Mouse (Mus musculus): ENCODE results near the gene AF366264. TPM values are rescaled to one million over a fixed set of nuclear protein-coding genes. Genes with fewer than 3 reads are reported as not detected.
A peak's percentile ranks its signal among the peaks of the same experiment; 100 is the strongest.
"Not testable (repeated sequence)": the region's sequence is repeated elsewhere in the genome, so short reads cannot be mapped to it uniquely, and the experiment has no call there.

AF366264 gene
- not detected in 2 replicates for polyA plus RNA-seq (2012; rRNA removed)

DNA sequence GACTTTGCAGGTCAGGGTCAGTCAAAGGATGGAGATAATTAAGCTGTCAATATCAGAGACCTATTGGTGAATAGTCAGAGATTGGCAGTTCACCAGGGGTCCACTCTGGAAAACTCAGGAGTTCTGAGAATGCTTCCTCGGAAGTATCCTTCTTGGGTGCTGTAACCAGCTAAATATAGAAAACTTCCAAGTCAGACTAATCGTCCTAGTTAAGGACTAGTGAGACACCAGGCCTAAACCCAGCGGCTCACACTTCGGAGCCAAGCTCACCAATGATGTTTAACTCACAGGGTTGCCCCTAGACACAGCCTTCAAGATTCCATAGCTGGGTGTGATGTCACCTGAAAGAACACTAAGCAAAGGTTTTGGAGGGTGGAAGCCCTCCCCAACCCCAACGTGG is at the start of gene AF366264:
Gene AF366264, minus strand, starts transcription at position 101 of the 400 bp plus-strand sequence.
- DNase-seq (ENCODE audit: low spot score): not testable (repeated sequence)

DNA sequence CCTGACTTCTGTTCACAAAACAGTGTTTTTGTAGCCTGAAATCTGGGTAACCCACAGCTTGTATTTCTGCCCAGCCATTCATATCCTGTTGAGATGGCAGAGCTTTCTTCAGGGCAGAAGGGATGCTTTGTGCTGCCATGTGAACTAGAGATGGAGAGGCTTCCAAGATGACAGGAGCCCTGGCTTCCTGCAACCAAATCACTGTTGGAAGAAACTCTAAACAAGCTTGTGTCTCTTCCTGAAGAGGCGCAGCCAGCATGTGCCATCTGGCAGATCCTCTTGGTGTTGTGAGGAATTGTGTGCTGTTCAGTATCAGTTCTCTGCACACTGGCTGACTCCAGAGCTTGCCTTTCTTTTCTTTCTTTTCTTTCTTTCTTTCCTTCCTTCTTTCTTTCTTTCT is 5.1 kb upstream of the AF366264 start:
- DNase-seq (ENCODE audit: low spot score): not testable (repeated sequence)

GRCm38 (mm10) chr8:13828598-13829172 is 9.5 kb downstream of the AF366264 start:
- no peak for DNase-seq (ENCODE audit: low spot score)

- DNase-seq (ENCODE audit: low spot score): no peak
Observed at GRCm38 (mm10) chr8:13799566-13799965, 38.6 kb downstream of the AF366264 start.

DNA sequence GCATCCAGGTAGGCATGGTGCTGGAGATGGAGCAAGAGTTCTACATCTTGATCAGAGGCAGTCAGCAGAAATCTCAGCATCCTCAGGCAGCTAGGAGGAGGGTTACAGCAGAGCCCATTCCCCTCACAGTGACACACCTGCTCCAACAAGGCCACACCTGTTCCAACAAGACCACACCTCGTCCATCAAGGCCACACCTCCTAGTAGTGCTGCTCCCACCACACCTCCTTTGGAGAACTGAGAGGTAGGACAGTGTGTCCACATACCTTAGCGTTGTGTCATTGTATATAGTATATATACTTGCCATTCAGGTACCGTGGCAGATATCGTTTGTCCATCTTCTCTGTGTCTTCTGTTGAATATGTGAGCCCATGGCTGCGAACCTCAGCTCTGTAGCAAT is 40.5 kb downstream of the AF366264 start:
- no peak for DNase-seq (ENCODE audit: low spot score)

- no peak for DNase-seq (ENCODE audit: low spot score)
Observed at GRCm38 (mm10) chr8:13793746-13794101, 44.5 kb downstream of the AF366264 start.

DNA sequence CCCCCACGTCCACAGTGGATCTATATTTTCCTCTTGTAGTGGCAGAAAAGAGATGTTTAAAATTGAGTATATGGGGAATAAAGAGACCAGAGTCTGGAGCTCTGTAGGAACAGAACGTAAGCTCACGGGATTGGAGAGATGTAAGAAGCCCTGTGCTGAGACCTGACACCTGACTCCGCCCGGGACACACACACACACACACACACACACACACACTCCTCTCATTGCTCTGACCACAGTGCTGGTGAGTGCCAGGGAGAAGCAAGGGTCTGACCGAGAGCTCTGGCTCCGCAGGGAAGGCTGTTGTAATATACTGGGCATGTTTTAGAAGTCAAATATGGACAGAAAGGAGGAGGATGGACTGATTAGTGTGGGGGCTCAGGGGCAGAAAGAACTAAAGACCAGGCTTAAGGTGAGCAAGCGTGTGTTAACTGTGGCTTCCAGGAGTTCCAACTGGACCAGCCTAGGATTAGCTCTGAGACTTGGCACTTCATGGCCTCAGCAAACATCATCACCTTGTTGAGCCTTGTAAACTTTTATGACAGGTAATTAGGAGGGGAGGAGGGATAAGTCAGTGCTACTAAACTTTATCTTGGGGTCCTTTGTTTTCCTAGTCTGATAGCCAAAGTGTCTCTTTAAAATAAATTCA is 45.0 kb downstream of the AF366264 start:
- DNase-seq (ENCODE audit: low spot score): no peak

- no peak for DNase-seq (ENCODE audit: low spot score)
Observed at GRCm38 (mm10) chr8:13789606-13790005, 48.6 kb downstream of the AF366264 start.

DNA sequence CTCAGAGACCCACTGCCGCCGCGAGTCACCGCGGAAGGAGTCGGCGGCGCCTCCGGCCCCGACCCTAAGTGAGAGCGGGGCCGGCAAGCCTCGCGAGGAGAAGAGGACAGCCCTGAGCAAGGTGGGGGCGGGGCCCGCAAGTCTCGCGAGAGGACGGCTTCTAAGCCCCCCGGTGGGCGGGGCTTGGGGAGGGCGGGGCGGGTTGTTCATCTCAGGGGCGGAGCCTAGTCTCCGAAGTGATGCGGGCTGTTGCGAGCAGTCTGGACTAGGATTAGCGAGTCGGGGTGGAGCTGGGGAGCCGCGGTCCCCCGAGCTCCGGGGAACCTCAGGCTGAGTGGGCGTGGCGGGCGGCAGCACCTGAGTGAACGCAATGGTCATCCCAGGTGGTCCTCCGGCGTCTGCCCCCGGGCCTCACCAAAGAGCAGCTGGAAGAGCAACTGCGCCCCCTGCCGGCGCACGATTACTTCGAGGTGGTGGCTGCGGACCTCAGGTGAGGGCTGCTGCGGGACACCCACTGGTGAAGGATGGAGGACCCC is 52.4 kb downstream of the AF366264 start:
- DNase-seq (ENCODE audit: low spot score): peak; percentile 97

DNA sequence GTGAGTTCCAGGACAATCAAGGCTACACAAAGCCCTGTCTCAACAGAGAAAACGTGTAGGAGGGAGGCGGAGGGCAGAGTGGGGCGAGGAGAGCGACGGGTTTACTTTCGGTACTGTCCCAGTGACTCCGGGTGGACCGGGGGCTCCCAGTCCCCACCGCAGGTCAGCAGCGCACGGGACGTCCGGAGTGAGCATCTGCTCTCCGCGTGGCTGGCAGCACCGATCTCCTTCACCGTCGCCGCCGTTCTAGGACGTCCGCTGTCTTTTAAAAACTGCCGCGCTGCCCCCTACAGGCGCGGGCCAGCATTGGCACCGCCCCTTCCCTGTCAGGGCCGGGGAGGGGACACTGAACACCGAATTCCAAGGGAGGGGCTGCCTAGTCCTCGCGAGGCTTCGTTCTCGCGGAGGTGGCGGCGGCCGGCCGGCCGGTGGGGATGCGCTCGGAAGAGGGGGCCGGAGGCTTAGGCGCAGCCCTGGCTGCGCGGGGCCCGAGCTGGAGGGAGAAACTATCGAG is 52.9 kb downstream of the AF366264 start, which contains the start of gene Upf3a:
Gene Upf3a, plus strand, starts transcription at position 366 of the 514 bp plus-strand sequence.
- peak; percentile 81 for DNase-seq (ENCODE audit: low spot score)

Other genes starting within 250 kb of the AF366264 start
- 49.5 and 51.4 TPM in 2 replicates for gene Rasa3, start 160.8 kb downstream of the AF366264 start, polyA plus RNA-seq (2012; rRNA removed)
- 0.11 and 0.27 TPM in 2 replicates for gene Cfap97d2, start 132.5 kb downstream of the AF366264 start, polyA plus RNA-seq (2012; rRNA removed)
- gene Cdc16, start 80.7 kb downstream of the AF366264 start, polyA plus RNA-seq (2012; rRNA removed): 62.2 and 65.9 TPM in 2 replicates
- gene Upf3a, start 52.8 kb downstream of the AF366264 start, polyA plus RNA-seq (2012; rRNA removed): 21.3 and 24.7 TPM in 2 replicates
- 14.2 and 15.3 TPM in 2 replicates for gene Champ1, start 31.3 kb upstream of the AF366264 start, polyA plus RNA-seq (2012; rRNA removed)
- 14.7 and 18.0 TPM in 2 replicates for gene Coprs, start 51.9 kb upstream of the AF366264 start, polyA plus RNA-seq (2012; rRNA removed)

Measured in urinary bladder, adult 2 months (tissue).